Mouse (Mus musculus): ENCODE measurements around the gene Chrna1. TPM values are rescaled to one million over a fixed set of nuclear protein-coding genes. Genes with fewer than 3 reads are reported as not detected.

Chrna1 gene
- polyA plus RNA-seq, 1 experiment from 2014 or later: 0.32 TPM

GRCm38 (mm10) chr2:73536091-73536783, 43.9 kb downstream of the Chrna1 start:
- ATAC-seq (ENCODE audit: low FRiP score) (no peak), DNase-seq (ENCODE audit: low spot score) (no peak)
- H3K36me3 ChIP-seq (replicated peaks; ENCODE audit: control insufficient read depth, insufficient read depth): no peaks in the 10 kb centered on the region
- no peak overlapping the region for H3K4me3 ChIP-seq (replicated peaks; ENCODE audit: low read length)
- H3K9ac ChIP-seq: no peak overlapping the region
- H3K27me3 ChIP-seq (ENCODE audit: control insufficient read depth, insufficient read depth, low read length): no peaks in the 10 kb centered on the region
- WGBS: 78% methylated on average over 15 of the region's 15 CpGs
- no peak overlapping the region for H3K4me2 ChIP-seq (replicated peaks)
- no peaks in the 10 kb centered on the region for H3K9me3 ChIP-seq (ENCODE audit: control insufficient read depth, low read length)
- no peak overlapping the region for H3K27ac ChIP-seq
- no peaks in the 10 kb centered on the region for H3K4me1 ChIP-seq (replicated peaks; ENCODE audit: control insufficient read depth, insufficient read depth, low read length)

DNA sequence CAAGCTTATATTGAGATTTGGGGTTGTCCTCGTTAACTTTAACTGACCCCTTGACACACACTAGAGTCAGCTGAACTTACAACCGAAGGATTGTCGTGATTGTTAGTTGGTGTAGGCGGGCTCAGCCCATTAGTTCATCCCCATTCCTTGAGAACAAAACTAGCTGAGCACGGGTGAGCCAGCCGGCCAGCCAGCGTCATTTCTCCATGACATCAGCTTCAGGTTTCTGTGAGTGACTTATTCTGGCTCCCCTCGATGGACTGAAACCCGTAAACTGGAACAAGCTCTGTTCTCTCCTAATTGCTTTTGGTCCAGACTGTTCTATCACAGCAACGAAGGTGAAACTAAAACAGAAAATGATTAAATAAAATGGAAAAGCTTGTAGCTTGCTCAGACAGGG, 45.4 kb downstream of the Chrna1 start:
- Histone ChIP-seq H3K4me1 (replicated peaks; ENCODE audit: control insufficient read depth, insufficient read depth, low read length) (peaks cover 3% of the 10 kb centered on the region; the same call in 1 of the 2 replicates), H3K4me3 (replicated peaks; ENCODE audit: low read length) (no peak overlapping the region), H3K4me2 (replicated peaks) (no peak overlapping the region), H3K27me3 (ENCODE audit: control insufficient read depth, insufficient read depth, low read length) (no peaks in the 10 kb centered on the region), H3K27ac (no peak overlapping the region), H3K36me3 (replicated peaks; ENCODE audit: control insufficient read depth, insufficient read depth) (no peaks in the 10 kb centered on the region), H3K9ac (no peak overlapping the region), H3K9me3 (ENCODE audit: control insufficient read depth, low read length) (no peaks in the 10 kb centered on the region)
- no peak for ATAC-seq (ENCODE audit: low FRiP score)
- no peak for DNase-seq (ENCODE audit: low spot score)
- 80% methylated on average over 10 of the region's 10 CpGs for WGBS

GRCm38 (mm10) chr2:73530487-73530886, 49.7 kb downstream of the Chrna1 start:
- H3K27ac ChIP-seq: no peak overlapping the region
- H3K36me3 ChIP-seq (replicated peaks; ENCODE audit: control insufficient read depth, insufficient read depth): no peaks in the 10 kb centered on the region
- DNase-seq (ENCODE audit: low spot score) (no peak), ATAC-seq (ENCODE audit: low FRiP score) (no peak)
- 0 out of 2 replicates have a peak overlapping the region, but pooled peaks have one; percentile 92 for H3K4me2 ChIP-seq (replicated peaks)
- no peak overlapping the region for H3K4me3 ChIP-seq (replicated peaks; ENCODE audit: low read length)
- no peak overlapping the region for H3K9ac ChIP-seq
- no peaks in the 10 kb centered on the region for H3K9me3 ChIP-seq (ENCODE audit: control insufficient read depth, low read length)
- 66% methylated on average over 5 of the region's 5 CpGs for WGBS
- peaks cover 8% of the 10 kb centered on the region; the same call in 1 of the 2 replicates for H3K27me3 ChIP-seq (ENCODE audit: control insufficient read depth, insufficient read depth, low read length)
- peaks cover 12% of the 10 kb centered on the region; the same call in 1 of the 2 replicates for H3K4me1 ChIP-seq (replicated peaks; ENCODE audit: control insufficient read depth, insufficient read depth, low read length)

DNA sequence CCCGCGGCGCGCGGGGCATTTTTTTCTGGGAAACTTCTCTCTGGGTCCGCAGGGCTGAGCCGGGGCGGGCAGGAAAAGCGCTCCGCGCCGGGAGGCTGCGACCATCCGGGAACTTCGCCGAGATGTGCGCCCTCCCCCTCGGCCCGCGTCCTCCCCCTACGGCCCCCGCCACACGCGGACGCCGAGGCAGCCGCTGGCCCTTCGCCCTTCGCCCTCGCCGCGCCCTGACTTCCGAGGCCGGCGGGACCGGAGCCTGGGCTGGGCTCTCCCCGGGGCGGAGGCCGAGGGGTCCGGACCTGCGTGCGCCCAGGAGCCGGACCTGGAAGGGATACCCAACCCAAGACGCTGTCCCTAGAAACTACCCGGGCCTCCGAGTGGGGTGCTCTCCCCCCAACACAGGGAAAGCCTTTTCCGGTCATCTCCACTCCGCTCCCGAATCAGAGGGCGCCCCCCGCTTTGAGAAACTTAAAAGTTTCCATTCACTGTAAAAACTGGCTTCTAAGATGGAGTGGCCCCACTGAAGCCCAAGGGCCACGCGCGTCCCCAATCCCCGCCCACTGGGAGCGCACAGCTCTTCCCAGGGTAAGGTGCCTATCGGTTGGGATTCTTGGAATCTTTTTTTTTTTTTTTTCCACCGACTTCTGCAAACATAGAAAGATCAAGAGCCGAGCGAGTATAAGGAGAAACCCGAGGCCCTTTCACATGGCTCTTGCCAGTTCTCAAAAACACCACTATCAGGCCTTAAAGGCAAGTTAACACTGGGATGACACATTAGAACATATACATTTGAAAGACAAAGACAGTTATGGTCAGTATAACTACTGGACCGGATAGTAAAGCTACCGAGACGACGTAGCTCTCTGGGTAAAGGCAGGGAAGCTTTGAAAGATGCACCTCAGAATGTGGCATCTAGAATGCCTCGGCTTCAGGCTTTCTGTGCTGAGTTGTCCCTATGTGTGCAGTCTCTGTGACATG, 50.5 kb downstream of the Chrna1 start, which contains the start of gene Wipf1:
TSS of gene Wipf1 (minus strand) at position 379 of the 975 bp plus-strand sequence.
- 0 out of 2 replicates have a peak within 1 kb of the TSS, but pooled peaks have one; percentile 6 for H3K27ac ChIP-seq
- 2% methylated on average over 62 of the region's 66 CpGs for WGBS

DNA sequence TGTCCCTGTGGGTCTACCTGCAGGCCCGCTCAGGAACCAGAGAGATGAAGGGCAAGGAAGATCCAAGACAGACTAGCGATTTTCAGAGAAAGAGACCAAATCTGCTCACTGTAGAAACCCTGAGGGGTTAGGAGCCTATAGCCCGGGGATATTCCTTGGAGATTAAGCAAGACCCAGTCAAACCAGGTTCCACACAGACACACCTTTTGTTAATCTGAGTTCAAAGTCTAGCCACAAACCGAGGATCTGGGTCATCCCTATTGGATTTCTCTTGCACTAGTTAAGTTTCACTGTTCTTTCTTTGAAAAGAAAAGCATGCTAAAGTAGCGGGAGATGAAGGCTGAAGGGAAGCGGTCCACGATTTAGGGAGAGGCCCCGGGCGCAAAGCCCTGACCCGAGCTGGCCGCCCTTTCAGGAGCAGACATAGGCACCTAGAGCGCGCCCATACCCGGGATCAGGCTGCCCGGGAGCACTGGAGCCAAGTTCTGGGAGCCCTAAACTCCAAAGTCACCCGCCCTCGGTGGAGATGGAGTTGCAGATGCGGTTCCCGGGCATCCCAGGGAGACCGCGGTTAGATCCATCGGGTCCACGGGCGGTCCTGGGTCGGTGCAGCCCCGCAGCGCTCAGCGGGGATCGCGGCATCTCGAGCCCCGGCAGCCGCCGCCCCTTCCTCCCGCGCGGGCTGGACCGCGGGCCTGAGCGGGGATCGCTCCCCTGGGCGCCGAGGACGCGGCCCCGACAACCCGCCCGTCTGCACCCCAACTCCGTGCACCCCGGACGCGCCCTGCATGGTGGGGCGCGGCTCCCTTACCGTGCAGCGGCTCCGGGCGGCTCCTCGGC, 51.4 kb downstream of the Chrna1 start:
- Histone ChIP-seq H3K27ac (no peak overlapping the region), H3K4me1 (replicated peaks; ENCODE audit: control insufficient read depth, insufficient read depth, low read length) (peaks cover 12% of the 10 kb centered on the region; the same call in 1 of the 2 replicates), H3K9ac (peak overlapping the region; percentile 71), H3K4me3 (replicated peaks; ENCODE audit: low read length) (peak overlapping the region; percentile 64), H3K9me3 (ENCODE audit: control insufficient read depth, low read length) (no peaks in the 10 kb centered on the region), H3K36me3 (replicated peaks; ENCODE audit: control insufficient read depth, insufficient read depth) (no peaks in the 10 kb centered on the region), H3K4me2 (replicated peaks) (peak overlapping the region; percentile 92), H3K27me3 (ENCODE audit: control insufficient read depth, insufficient read depth, low read length) (peaks cover 8% of the 10 kb centered on the region; the same call in 1 of the 2 replicates)
- 2% methylated on average over 53 of the region's 59 CpGs for WGBS
- DNase-seq (ENCODE audit: low spot score): no peak
- no peak; the same call in 1 of the 2 replicates for ATAC-seq (ENCODE audit: low FRiP score)

More for the DNA sequence above, 50.5 kb downstream of the Chrna1 start, which contains the start of gene Wipf1:
- H3K4me3 ChIP-seq (replicated peaks; ENCODE audit: low read length): peak within 1 kb of the TSS; percentile 64
- no peaks in the 10 kb centered on the region for H3K36me3 ChIP-seq (replicated peaks; ENCODE audit: control insufficient read depth, insufficient read depth)
- peak; percentile 87 for ATAC-seq (ENCODE audit: low FRiP score)
- H3K9me3 ChIP-seq (ENCODE audit: control insufficient read depth, low read length): no peaks in the 10 kb centered on the region
- peak within 1 kb of the TSS; percentile 71 for H3K9ac ChIP-seq
- peaks cover 12% of the 10 kb centered on the region; the same call in 1 of the 2 replicates for H3K4me1 ChIP-seq (replicated peaks; ENCODE audit: control insufficient read depth, insufficient read depth, low read length)
- H3K27me3 ChIP-seq (ENCODE audit: control insufficient read depth, insufficient read depth, low read length): peaks cover 8% of the 10 kb centered on the region; the same call in 1 of the 2 replicates
- DNase-seq (ENCODE audit: low spot score): peak; percentile 57
- peak within 1 kb of the TSS; percentile 92 for H3K4me2 ChIP-seq (replicated peaks)

GRCm38 (mm10) chr2:73527956-73528355, 52.2 kb downstream of the Chrna1 start:
- Histone ChIP-seq H3K4me1 (replicated peaks; ENCODE audit: control insufficient read depth, insufficient read depth, low read length) (peaks cover 12% of the 10 kb centered on the region; the same call in 1 of the 2 replicates), H3K4me3 (replicated peaks; ENCODE audit: low read length) (peak overlapping the region; percentile 64; the same call in 1 of the 2 replicates), H3K27ac (no peak overlapping the region), H3K4me2 (replicated peaks) (peak overlapping the region; percentile 92), H3K27me3 (ENCODE audit: control insufficient read depth, insufficient read depth, low read length) (peaks cover 8% of the 10 kb centered on the region; the same call in 1 of the 2 replicates), H3K9ac (no peak overlapping the region), H3K36me3 (replicated peaks; ENCODE audit: control insufficient read depth, insufficient read depth) (no peaks in the 10 kb centered on the region), H3K9me3 (ENCODE audit: control insufficient read depth, low read length) (no peaks in the 10 kb centered on the region)
- WGBS: 87% methylated on average over 11 of the region's 11 CpGs
- DNase-seq (ENCODE audit: low spot score) (no peak), ATAC-seq (ENCODE audit: low FRiP score) (no peak)

DNA sequence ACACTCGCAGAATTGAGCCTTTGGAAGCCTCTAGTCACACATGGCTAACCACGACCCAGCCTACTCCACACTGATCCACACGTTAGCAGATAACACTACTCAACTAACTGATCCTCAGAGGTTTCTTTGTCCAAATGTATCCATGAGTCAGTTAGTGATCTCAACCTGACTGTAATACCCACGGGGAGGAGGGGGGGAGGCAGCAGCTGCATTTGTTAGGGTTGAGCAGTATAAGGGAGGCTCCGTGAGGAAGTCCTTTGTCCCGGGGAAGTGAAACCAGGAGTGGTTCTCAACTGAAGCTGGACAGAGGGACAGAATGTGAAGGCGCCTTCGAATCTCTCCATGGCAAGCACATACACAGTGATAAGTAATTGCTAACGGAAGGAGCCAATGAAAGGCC, 53.4 kb downstream of the Chrna1 start:
- WGBS: 72% methylated on average over 9 of the region's 9 CpGs

GRCm38 (mm10) chr2:73522891-73523290, 57.2 kb downstream of the Chrna1 start:
- ATAC-seq (ENCODE audit: low FRiP score) (no peak), DNase-seq (ENCODE audit: low spot score) (no peak)
- Histone ChIP-seq H3K4me1 (replicated peaks; ENCODE audit: control insufficient read depth, insufficient read depth, low read length) (peaks cover 4% of the 10 kb centered on the region; the same call in 1 of the 2 replicates), H3K4me2 (replicated peaks) (no peak overlapping the region), H3K27ac (no peak overlapping the region), H3K27me3 (ENCODE audit: control insufficient read depth, insufficient read depth, low read length) (peaks cover 4% of the 10 kb centered on the region; the same call in 1 of the 2 replicates), H3K4me3 (replicated peaks; ENCODE audit: low read length) (no peak overlapping the region), H3K9ac (no peak overlapping the region), H3K36me3 (replicated peaks; ENCODE audit: control insufficient read depth, insufficient read depth) (no peaks in the 10 kb centered on the region), H3K9me3 (ENCODE audit: control insufficient read depth, low read length) (no peaks in the 10 kb centered on the region)
- WGBS: 73% methylated on average over 8 of the region's 8 CpGs

More for the DNA sequence above, 53.4 kb downstream of the Chrna1 start:
- DNase-seq (ENCODE audit: low spot score): no peak
- no peak for ATAC-seq (ENCODE audit: low FRiP score)
- Histone ChIP-seq H3K4me1 (replicated peaks; ENCODE audit: control insufficient read depth, insufficient read depth, low read length) (peaks cover 16% of the 10 kb centered on the region; the same call in 1 of the 2 replicates), H3K9me3 (ENCODE audit: control insufficient read depth, low read length) (no peaks in the 10 kb centered on the region), H3K4me3 (replicated peaks; ENCODE audit: low read length) (no peak overlapping the region), H3K36me3 (replicated peaks; ENCODE audit: control insufficient read depth, insufficient read depth) (no peaks in the 10 kb centered on the region), H3K27ac (no peak overlapping the region), H3K27me3 (ENCODE audit: control insufficient read depth, insufficient read depth, low read length) (peaks cover 8% of the 10 kb centered on the region; the same call in 1 of the 2 replicates), H3K9ac (no peak overlapping the region), H3K4me2 (replicated peaks) (no peak overlapping the region)

Data from hindbrain, embryonic 14.5 days (tissue).